15 mouse cellular contexts compared by ENCODE assay signal in the genomic region with DNA sequence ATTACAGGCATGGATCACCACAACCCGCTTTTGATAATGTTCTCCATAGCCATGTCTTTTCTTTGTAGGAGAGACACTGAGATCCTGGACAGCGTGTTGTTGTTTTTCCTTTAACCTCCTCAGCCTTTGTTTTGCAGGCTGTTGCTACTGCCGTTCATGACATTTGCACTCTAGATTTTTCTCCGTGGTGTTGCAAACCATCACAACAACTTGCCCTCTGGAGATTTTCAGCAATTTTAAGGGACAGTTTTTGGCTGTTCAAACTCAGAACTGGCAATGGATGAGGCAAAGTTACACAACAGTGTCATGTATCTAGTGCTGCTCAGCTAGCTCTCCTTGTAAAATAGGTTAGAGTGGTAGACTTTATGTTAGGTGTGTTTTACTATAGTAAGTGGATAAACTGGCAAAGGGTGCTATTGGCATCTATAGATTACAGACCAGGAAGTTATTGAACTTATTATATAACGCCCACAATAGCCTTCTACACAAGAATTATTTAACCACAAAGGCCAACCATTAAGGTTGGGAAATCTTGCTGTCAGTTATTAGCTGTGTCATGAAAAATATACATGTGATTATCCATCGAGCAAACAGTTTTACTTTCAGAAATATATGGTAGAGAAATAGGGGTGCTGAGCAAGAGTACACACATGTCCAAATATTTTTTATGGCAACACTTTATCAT.
"Had no signal": no experiment of that assay in that cellular context is flagged by ENCODE, and none has a peak within 500 bp of the region (broad histone marks: within the 10 kb centered on the region; RNA-seq: fewer than 3 reads in every experiment).

No protein-coding gene starts in this region.

- DNase-seq: kidney, adult 18-20 months; kidney, postnatal 10 days; kidney, postnatal 4 days; liver, postnatal 0 days; right cerebral cortex, adult 18-20 months; spleen, adult 18-20 months; thymus, adult 2 months; thymus, postnatal 25 days had no signal

- ATAC-seq: liver, embryonic 12.5 days; liver, postnatal 0 days; midbrain, embryonic 16.5 days had no signal

- H3K36me3 ChIP-seq: limb, embryonic 12.5 days; liver, embryonic 12.5 days; lung, embryonic 15.5 days; midbrain, embryonic 10.5 days; neural tube, embryonic 13.5 days had no signal

- H3K9ac ChIP-seq: limb, embryonic 12.5 days; liver, embryonic 12.5 days; liver, postnatal 0 days; lung, embryonic 15.5 days; neural tube, embryonic 13.5 days had no signal

- H3K27me3 ChIP-seq: limb, embryonic 12.5 days; liver, embryonic 12.5 days; lung, embryonic 15.5 days; neural tube, embryonic 13.5 days had no signal

- H3K9me3 ChIP-seq: lung, embryonic 15.5 days; midbrain, embryonic 10.5 days; neural tube, embryonic 13.5 days had no signal

- H3K27ac ChIP-seq: layer of hippocampus, adult 2 months; limb, embryonic 12.5 days; lung, embryonic 15.5 days; midbrain, embryonic 10.5 days; neural tube, embryonic 13.5 days had no signal

- H3K4me3 ChIP-seq: layer of hippocampus, adult 2 months; limb, embryonic 12.5 days; liver, embryonic 12.5 days; lung, embryonic 15.5 days; midbrain, embryonic 10.5 days; neural tube, embryonic 13.5 days had no signal

- H3K4me1 ChIP-seq: limb, embryonic 12.5 days; lung, embryonic 15.5 days; midbrain, embryonic 10.5 days; neural tube, embryonic 13.5 days had no signal

- H3K4me2 ChIP-seq: limb, embryonic 12.5 days; liver, embryonic 12.5 days; lung, embryonic 15.5 days; neural tube, embryonic 13.5 days had no signal
